Mouse (Mus musculus): ENCODE data around the gene Ttc9. TPM values are rescaled to one million over a fixed set of nuclear protein-coding genes. Genes with fewer than 3 reads are reported as not detected.

Gene Ttc9
- polyA plus RNA-seq, 1 experiment from 2014 or later = 20.6 TPM

- no peaks in the 10 kb centered on the region for H3K36me3 ChIP-seq
- H3K27me3 ChIP-seq = no peaks in the 10 kb centered on the region
- no peak for ATAC-seq (ENCODE audit: low FRiP score, low read depth)
- H3K9ac ChIP-seq = no peak overlapping the region
- H3K4me1 ChIP-seq (replicated peaks) = peaks cover 10% of the 10 kb centered on the region
- no peaks in the 10 kb centered on the region for H3K9me3 ChIP-seq
- H3K27ac ChIP-seq (replicated peaks) = no peak overlapping the region
- H3K4me2 ChIP-seq = no peak overlapping the region
- WGBS = 86% methylated on average over 7 of the region's 7 CpGs
- H3K4me3 ChIP-seq = no peak overlapping the region
Measured at GRCm38 (mm10) chr12:81690751-81691150, 59.7 kb downstream of the Ttc9 start.

GRCm38 (mm10) chr12:81691177-81691730 is 60.2 kb downstream of the Ttc9 start:
- 49% methylated on average over 8 of the region's 8 CpGs for WGBS
- peaks cover 5% of the 10 kb centered on the region for H3K4me1 ChIP-seq (replicated peaks)
- no peak overlapping the region for H3K4me3 ChIP-seq
- H3K27ac ChIP-seq (replicated peaks) = no peak overlapping the region
- no peaks in the 10 kb centered on the region for H3K9me3 ChIP-seq
- no peak overlapping the region for H3K4me2 ChIP-seq
- no peaks in the 10 kb centered on the region for H3K27me3 ChIP-seq
- ATAC-seq (ENCODE audit: low FRiP score, low read depth) = no peak
- H3K9ac ChIP-seq = no peak overlapping the region
- no peaks in the 10 kb centered on the region for H3K36me3 ChIP-seq

- no peaks in the 10 kb centered on the region for H3K9me3 ChIP-seq
- H3K27ac ChIP-seq (replicated peaks) = no peak overlapping the region
- no peak overlapping the region for H3K9ac ChIP-seq
- WGBS = 91% methylated on average over 4 of the region's 4 CpGs
- H3K27me3 ChIP-seq = no peaks in the 10 kb centered on the region
- no peak for ATAC-seq (ENCODE audit: low FRiP score, low read depth)
- no peak overlapping the region for H3K4me2 ChIP-seq
- H3K36me3 ChIP-seq = no peaks in the 10 kb centered on the region
- no peaks in the 10 kb centered on the region for H3K4me1 ChIP-seq (replicated peaks)
- no peak overlapping the region for H3K4me3 ChIP-seq
Measured at GRCm38 (mm10) chr12:81698011-81698410, 67.0 kb downstream of the Ttc9 start.

- ATAC-seq (ENCODE audit: low FRiP score, low read depth) = no peak
- Histone ChIP-seq H3K36me3 (no peaks in the 10 kb centered on the region), H3K27ac (replicated peaks) (no peak overlapping the region), H3K9ac (no peak overlapping the region), H3K9me3 (0 out of 2 replicates have a peak, but pooled peaks cover 3% of the 10 kb centered on the region), H3K4me3 (no peak overlapping the region), H3K27me3 (no peaks in the 10 kb centered on the region), H3K4me1 (replicated peaks) (no peaks in the 10 kb centered on the region), H3K4me2 (no peak overlapping the region)
- 10% methylated on average over 1 of the region's 1 CpGs for WGBS
Measured at GRCm38 (mm10) chr12:81702903-81703302, 71.9 kb downstream of the Ttc9 start.

GRCm38 (mm10) chr12:81712618-81713017 is 81.6 kb downstream of the Ttc9 start:
- 92% methylated on average over 4 of the region's 4 CpGs for WGBS
- no peaks in the 10 kb centered on the region for H3K36me3 ChIP-seq
- no peaks in the 10 kb centered on the region for H3K4me1 ChIP-seq (replicated peaks)
- H3K27me3 ChIP-seq = no peaks in the 10 kb centered on the region
- no peak overlapping the region for H3K4me3 ChIP-seq
- 0 out of 2 replicates have a peak, but pooled peaks cover 7% of the 10 kb centered on the region for H3K9me3 ChIP-seq
- H3K9ac ChIP-seq = no peak overlapping the region
- ATAC-seq (ENCODE audit: low FRiP score, low read depth) = no peak
- H3K27ac ChIP-seq (replicated peaks) = no peak overlapping the region
- no peak overlapping the region for H3K4me2 ChIP-seq

Other genes with a start within 250 kb of the Ttc9 start
- 0.45 and 0.50 TPM in 2 replicates for gene Adam4, start 209.3 kb upstream of the Ttc9 start, polyA plus RNA-seq (2015; fragmentation: Nextera tagmentation; extraction: Ambion mirVana)
- 114 and 123 TPM in 2 replicates for gene Cox16, start 146.1 kb upstream of the Ttc9 start, polyA plus RNA-seq (2015; fragmentation: Nextera tagmentation; extraction: Ambion mirVana)
- 33.9 and 39.5 TPM in 2 replicates for gene Gm20498, start 98.3 kb upstream of the Ttc9 start, polyA plus RNA-seq (2015; fragmentation: Nextera tagmentation; extraction: Ambion mirVana)
- 33.3 and 40.2 TPM in 2 replicates for gene Synj2bp, start 98.3 kb upstream of the Ttc9 start, polyA plus RNA-seq (2015; fragmentation: Nextera tagmentation; extraction: Ambion mirVana)
- 0.99 and 1.0 TPM in 2 replicates for gene Adam21, start 62.8 kb upstream of the Ttc9 start, polyA plus RNA-seq (2015; fragmentation: Nextera tagmentation; extraction: Ambion mirVana)
- gene Med6, start 36.2 kb upstream of the Ttc9 start, polyA plus RNA-seq (2015; fragmentation: Nextera tagmentation; extraction: Ambion mirVana) = 39.4 and 42.4 TPM in 2 replicates
- gene Map3k9, start 149.9 kb downstream of the Ttc9 start, polyA plus RNA-seq (2015; fragmentation: Nextera tagmentation; extraction: Ambion mirVana) = 11.4 and 12.1 TPM in 2 replicates
- 9.1 and 10.6 TPM in 2 replicates for gene Pcnx, start 228.8 kb downstream of the Ttc9 start, polyA plus RNA-seq (2015; fragmentation: Nextera tagmentation; extraction: Ambion mirVana)

All from hindbrain, embryonic 15.5 days (tissue).